Comparison of ENCODE assay signal across 16 mouse cellular contexts in the genomic region with DNA sequence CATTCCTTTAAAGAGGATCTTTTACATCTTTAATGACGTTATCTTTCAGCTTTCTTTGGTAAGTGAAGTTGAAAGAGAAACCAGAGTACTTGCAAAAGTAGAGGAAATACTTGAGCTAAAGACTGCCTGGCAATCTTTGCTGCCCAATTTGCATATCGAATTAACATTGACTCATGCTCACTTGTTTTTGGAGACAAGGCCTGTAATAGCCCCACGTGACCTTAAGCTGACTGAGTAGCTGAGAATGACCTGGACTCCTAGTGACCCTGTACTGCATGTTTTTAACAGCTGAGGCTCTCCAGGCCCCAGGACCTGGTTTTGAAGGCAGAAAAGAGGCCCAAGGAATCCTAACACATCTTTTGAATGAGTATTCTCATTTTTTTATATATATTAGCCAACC.
"Had no signal": no experiment of that assay in that cellular context is flagged by ENCODE, and none has a peak within 500 bp of the region (broad histone marks: within the 10 kb centered on the region; RNA-seq: fewer than 3 reads in every experiment).

No protein-coding gene starts in this region.

- H3K27ac ChIP-seq: limb, embryonic 10.5 days; limb, embryonic 13.5 days; liver, embryonic 12.5 days; liver, embryonic 15.5 days; stomach, embryonic 15.5 days had no signal

- H3K36me3 ChIP-seq: limb, embryonic 10.5 days; limb, embryonic 13.5 days; liver, embryonic 12.5 days; liver, embryonic 15.5 days; stomach, embryonic 15.5 days had no signal

- H3K9ac ChIP-seq: limb, embryonic 13.5 days; liver, embryonic 12.5 days; liver, embryonic 15.5 days; stomach, embryonic 15.5 days had no signal

- H3K4me3 ChIP-seq: limb, embryonic 10.5 days; limb, embryonic 13.5 days; liver, embryonic 12.5 days; liver, embryonic 15.5 days; stomach, embryonic 15.5 days had no signal

- H3K4me2 ChIP-seq: limb, embryonic 13.5 days; liver, embryonic 12.5 days; liver, embryonic 15.5 days; midbrain, embryonic 11.5 days; stomach, embryonic 15.5 days had no signal

- H3K9me3 ChIP-seq: limb, embryonic 10.5 days; limb, embryonic 13.5 days; liver, embryonic 12.5 days; liver, embryonic 15.5 days; stomach, embryonic 15.5 days had no signal

- H3K4me1 ChIP-seq: limb, embryonic 10.5 days; limb, embryonic 13.5 days; liver, embryonic 12.5 days; liver, embryonic 15.5 days; stomach, embryonic 15.5 days had no signal

- ATAC-seq: intestine, embryonic 16.5 days; liver, embryonic 12.5 days had no signal

- DNase-seq: kidney, adult 18-20 months; kidney, adult 9 months; kidney, postnatal 14 days; kidney, postnatal 4 days; layer of hippocampus, adult 9-11 months; liver; midbrain, embryonic 14.5 days; spleen, adult 18-20 months; thymus, postnatal 25 days had no signal

- H3K27me3 ChIP-seq: limb, embryonic 13.5 days; liver, embryonic 12.5 days; liver, embryonic 15.5 days; stomach, embryonic 15.5 days had no signal
